Mouse (Mus musculus) forebrain, embryonic 14.5 days (tissue): ENCODE results near the gene Actr10. TPM values are rescaled to one million over a fixed set of nuclear protein-coding genes. Genes with fewer than 3 reads are reported as not detected.

Source experiments
- ATAC-seq: fragments of 200-750 bp; cut with Nextera tagmentation; 2 replicates; pipeline ENCODE4 v1.8.0; 2017; ENCODE audit warnings: mild to moderate bottlenecking, moderate library complexity
- DNase-seq: peaks from one replicate; pipeline ENCODE4 v3.0.0-alpha.2; 2015; ENCODE audit warnings: low spot score
- H3K27ac ChIP-seq: fragments of 300-500 bp; sonication (generic); 2 replicates; pipeline ENCODE4 v1.5.1; 2014; ENCODE audit warnings: low read depth, mild to moderate bottlenecking, control low read depth, low read length, moderate library complexity
- H3K27me3 ChIP-seq: fragments of 300-500 bp; sonication (generic); replicated peaks from 2 replicates; pipeline ENCODE4 v1.6.1; 2014; ENCODE audit warnings: low read length, control low read depth, mixed read lengths; ENCODE audit not compliant: control insufficient read depth, insufficient read depth
- H3K36me3 ChIP-seq: fragments of 300-500 bp; sonication (generic); 2 replicates; pipeline ENCODE4 v1.6.1; 2014; ENCODE audit warnings: low read length, control low read depth; ENCODE audit not compliant: control insufficient read depth, insufficient read depth
- H3K4me1 ChIP-seq: fragments of 300-500 bp; sonication (generic); 2 replicates; pipeline ENCODE4 v1.6.1; 2014; ENCODE audit warnings: antibody characterized with exemption, low read length, control low read depth; ENCODE audit not compliant: control insufficient read depth, insufficient read depth
- H3K4me2 ChIP-seq: fragments of 300-500 bp; sonication (generic); 2 replicates; pipeline ENCODE4 v1.6.1; 2014; ENCODE audit warnings: mild to moderate bottlenecking, control low read depth, low read length
- H3K4me3 ChIP-seq: fragments of 300-500 bp; sonication (generic); 2 replicates; pipeline ENCODE4 v1.5.1; 2014; ENCODE audit warnings: low read depth, low read length, control low read depth
- H3K9ac ChIP-seq: fragments of 300-500 bp; sonication (generic); 2 replicates; pipeline ENCODE4 v1.6.1; 2014; ENCODE audit warnings: mild to moderate bottlenecking, low read length, control low read depth, moderate library complexity
- H3K9me3 ChIP-seq: fragments of 300-500 bp; sonication (generic); replicated peaks from 2 replicates; pipeline ENCODE4 v1.6.1; 2016; ENCODE audit warnings: low read length, control low read depth, mixed read lengths; ENCODE audit not compliant: control insufficient read depth
- WGBS: fragments of 180-500 bp; shearing (Covaris S2); extraction: QIAGEN DNeasy Blood & Tissue Kit; methylation state at CpG from one replicate; pipeline ENCODE4 v1.1.7; 2014; 5-methylcytosine and 5-hydroxymethylcytosine counted together
- polyA plus RNA-seq: library from polyadenylated mRNA; unstranded; fragments of >200 nt; fragmentation: Nextera tagmentation; extraction: Ambion mirVana; gene quantifications from 2 replicates; pipeline ENCODE4 v1.2.1, GENCODE M21; 2014

The Actr10 gene
- polyA plus RNA-seq, 1 experiment from 2014 or later = 376 TPM

DNA sequence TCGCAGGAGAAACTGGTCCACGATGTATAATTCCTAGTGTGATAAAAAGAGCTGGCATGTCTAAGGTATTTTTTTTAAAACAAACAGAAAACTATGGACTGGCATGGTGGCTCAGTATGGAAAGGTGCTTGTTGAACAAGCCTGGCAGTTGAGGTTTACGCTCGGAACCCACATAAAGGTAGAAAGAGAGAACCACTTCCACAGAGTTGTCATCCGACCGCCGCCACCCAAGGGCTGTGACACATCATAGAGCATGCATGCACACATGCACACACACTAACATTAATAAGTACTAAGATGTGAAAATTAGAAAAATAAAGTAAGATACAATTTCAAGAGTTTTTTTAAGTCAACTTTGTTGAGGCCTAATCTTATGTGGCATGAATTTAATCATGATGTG, 3.1 kb downstream of the Actr10 start:
- H3K9ac ChIP-seq = no peak overlapping the region
- peaks cover 5% of the 10 kb centered on the region; the same call in 1 of the 2 replicates for H3K4me1 ChIP-seq
- no peaks in the 10 kb centered on the region for H3K9me3 ChIP-seq
- DNase-seq = no peak
- H3K27me3 ChIP-seq = no peaks in the 10 kb centered on the region
- ATAC-seq = no peak
- H3K27ac ChIP-seq = no peak overlapping the region
- H3K36me3 ChIP-seq = peaks cover 32% of the 10 kb centered on the region
- WGBS = 97% methylated on average over 7 of the region's 7 CpGs
- H3K4me3 ChIP-seq = no peak overlapping the region
- H3K4me2 ChIP-seq = no peak overlapping the region

DNA sequence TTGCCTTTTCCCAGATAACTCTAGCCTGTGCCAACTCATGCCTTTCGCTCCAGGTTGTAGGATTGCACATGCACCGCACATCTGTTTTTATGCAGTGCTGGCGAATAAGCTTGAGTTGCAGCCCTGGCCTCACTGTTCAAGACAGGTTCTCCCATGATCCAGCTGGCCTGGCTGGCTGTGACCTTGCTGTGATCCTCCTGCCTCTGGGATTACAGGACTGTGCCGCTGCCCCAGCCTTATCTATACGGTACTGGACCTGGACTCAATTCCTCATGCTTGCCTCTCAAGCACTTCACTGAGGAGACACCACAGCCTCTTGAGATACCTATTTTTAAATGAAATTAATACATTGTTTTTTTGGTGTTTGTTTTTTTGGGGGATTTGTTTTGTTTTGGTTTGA, 6.5 kb downstream of the Actr10 start:
- H3K27ac ChIP-seq = no peak overlapping the region
- no peak overlapping the region for H3K9ac ChIP-seq
- WGBS = 95% methylated on average over 5 of the region's 5 CpGs
- no peak overlapping the region for H3K4me3 ChIP-seq
- no peak for ATAC-seq
- H3K4me2 ChIP-seq = no peak overlapping the region
- no peak for DNase-seq
- H3K4me1 ChIP-seq = no peaks in the 10 kb centered on the region
- H3K27me3 ChIP-seq = no peaks in the 10 kb centered on the region
- no peaks in the 10 kb centered on the region for H3K9me3 ChIP-seq
- peaks cover 59% of the 10 kb centered on the region for H3K36me3 ChIP-seq

DNA sequence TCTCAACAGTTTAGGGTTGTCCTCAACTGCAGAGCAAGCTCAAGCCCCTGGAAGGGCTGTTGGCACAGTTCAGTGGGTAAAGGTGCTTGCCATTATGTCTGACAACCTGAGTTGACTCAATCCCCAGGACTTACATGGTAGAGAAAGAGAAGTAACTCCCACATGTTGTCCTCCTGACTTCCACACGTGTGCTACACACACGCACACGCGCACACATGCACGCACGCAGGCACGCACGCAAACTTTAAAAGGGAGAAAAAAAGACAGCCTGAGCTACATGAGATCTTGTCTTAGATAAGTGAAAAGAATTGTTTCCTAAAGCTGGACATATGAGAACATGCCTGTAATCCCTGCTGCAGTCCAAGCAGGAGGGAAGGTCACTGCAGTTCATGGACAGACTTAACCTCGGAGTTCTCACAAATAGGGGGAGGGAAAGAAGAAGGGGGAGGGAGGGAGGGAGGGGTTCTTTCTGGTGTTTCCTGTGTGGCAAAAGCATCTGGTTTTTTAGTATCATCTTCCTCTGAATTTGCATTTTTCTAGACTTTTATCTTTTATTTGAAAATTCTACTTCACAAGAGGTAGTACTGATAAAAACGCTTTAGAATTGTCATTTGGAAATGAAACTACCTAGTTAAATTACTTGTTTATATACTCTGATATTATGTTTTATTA, 9.1 kb downstream of the Actr10 start:
- Histone ChIP-seq H3K9ac (no peak overlapping the region), H3K27ac (no peak overlapping the region), H3K9me3 (no peaks in the 10 kb centered on the region), H3K36me3 (peaks cover 73% of the 10 kb centered on the region), H3K4me1 (no peaks in the 10 kb centered on the region), H3K4me2 (no peak overlapping the region), H3K27me3 (no peaks in the 10 kb centered on the region), H3K4me3 (no peak overlapping the region)
- ATAC-seq (no peak), DNase-seq (no peak)
- WGBS = 92% methylated on average over 10 of the region's 10 CpGs

- H3K9ac ChIP-seq = no peak overlapping the region
- 91% methylated on average over 4 of the region's 4 CpGs for whole genome bisulfite sequencing
- H3K36me3 ChIP-seq = peaks cover 84% of the 10 kb centered on the region
- no peaks in the 10 kb centered on the region for H3K4me1 ChIP-seq
- no peaks in the 10 kb centered on the region for H3K9me3 ChIP-seq
- H3K27ac ChIP-seq = no peak overlapping the region
- no peak overlapping the region for H3K4me2 ChIP-seq
- DNase-seq = no peak
- ATAC-seq = no peak
- H3K27me3 ChIP-seq = no peaks in the 10 kb centered on the region
- no peak overlapping the region for H3K4me3 ChIP-seq
Observed at GRCm38 (mm10) chr12:70958640-70959039, 21.0 kb downstream of the Actr10 start.

DNA sequence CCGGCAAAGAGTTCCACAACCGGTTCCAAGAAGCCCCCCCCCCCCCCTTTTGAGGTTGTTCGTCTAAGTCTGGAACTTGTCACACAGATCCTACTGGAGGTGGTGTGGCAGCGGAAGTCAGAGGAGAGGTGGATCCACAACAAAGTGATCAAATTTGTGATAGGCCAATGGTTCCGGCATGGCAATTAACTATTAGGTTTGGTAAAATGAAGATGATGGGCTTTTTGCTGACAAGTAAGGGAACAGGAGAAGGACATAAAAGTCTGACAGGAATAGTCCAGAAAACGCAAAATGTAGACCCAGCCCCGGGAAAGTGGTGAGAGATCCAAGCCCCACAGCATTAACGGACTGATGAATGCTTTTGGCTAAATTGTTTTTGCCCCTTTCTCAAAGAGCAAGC, 29.9 kb downstream of the Actr10 start:
- WGBS = 44% methylated on average over 8 of the region's 8 CpGs
- Histone ChIP-seq H3K4me1 (no peaks in the 10 kb centered on the region), H3K27me3 (no peaks in the 10 kb centered on the region), H3K9ac (peak overlapping the region; percentile 71), H3K9me3 (no peaks in the 10 kb centered on the region), H3K27ac (peak overlapping the region; percentile 90), H3K4me2 (peak overlapping the region; percentile 49), H3K36me3 (peaks cover 20% of the 10 kb centered on the region), H3K4me3 (peak overlapping the region; percentile 53)
- DNase-seq (no peak), ATAC-seq (no peak)

GRCm38 (mm10) chr12:70968141-70968790, 30.6 kb downstream of the Actr10 start:
- WGBS = under 1% methylated on average over 35 of the region's 35 CpGs

GRCm38 (mm10) chr12:70968791-70969307, 31.2 kb downstream of the Actr10 start:
- no peaks in the 10 kb centered on the region for H3K27me3 ChIP-seq
- H3K27ac ChIP-seq = peak overlapping the region; percentile 90
- under 1% methylated on average over 15 of the region's 15 CpGs for WGBS
- H3K9ac ChIP-seq = peak overlapping the region; percentile 71
- H3K4me2 ChIP-seq = peak overlapping the region; percentile 49
- peak overlapping the region; percentile 53 for H3K4me3 ChIP-seq
- peak; percentile 94 for DNase-seq
- ATAC-seq = peak; percentile 74
- H3K4me1 ChIP-seq = no peaks in the 10 kb centered on the region
- H3K9me3 ChIP-seq = no peaks in the 10 kb centered on the region
- peaks cover 9% of the 10 kb centered on the region; the same call in 1 of the 2 replicates for H3K36me3 ChIP-seq

More at GRCm38 (mm10) chr12:70968141-70968790, 30.6 kb downstream of the Actr10 start:
- Histone ChIP-seq H3K4me3 (peak overlapping the region; percentile 53), H3K4me1 (no peaks in the 10 kb centered on the region), H3K4me2 (peak overlapping the region; percentile 49), H3K36me3 (peaks cover 15% of the 10 kb centered on the region), H3K9me3 (no peaks in the 10 kb centered on the region), H3K27me3 (no peaks in the 10 kb centered on the region), H3K9ac (peak overlapping the region; percentile 71), H3K27ac (peak overlapping the region; percentile 90)
- peak; percentile 87 for DNase-seq
- peak; percentile 84 for ATAC-seq

GRCm38 (mm10) chr12:70969485-70970184, 32.0 kb downstream of the Actr10 start:
- Histone ChIP-seq H3K27me3 (no peaks in the 10 kb centered on the region), H3K4me1 (no peaks in the 10 kb centered on the region), H3K9ac (no peak overlapping the region), H3K27ac (peak overlapping the region; percentile 6; the same call in 1 of the 2 replicates), H3K4me3 (peak overlapping the region; percentile 53), H3K9me3 (no peaks in the 10 kb centered on the region), H3K36me3 (0 out of 2 replicates have a peak, but pooled peaks cover 3% of the 10 kb centered on the region), H3K4me2 (peak overlapping the region; percentile 36)
- DNase-seq (peak; percentile 89), ATAC-seq (peak; percentile 4; the same call in 1 of the 2 replicates)
- 4% methylated on average over 17 of the region's 17 CpGs for WGBS
